Mouse (Mus musculus): Measurements from ENCODE around the gene Ankrd33b.

GRCm38 (mm10) chr15:31345366-31345765, 22.2 kb downstream of the Ankrd33b start:
- TF ChIP-seq CTCF (conservative IDR thresholded peaks at IDR 0.05; ENCODE audit: low read length): no peak
- TF ChIP-seq POU5F1 (IDR thresholded peaks at IDR 0.05; ENCODE audit: borderline replicate concordance, low read length): no peak
- TF ChIP-seq NANOG (IDR thresholded peaks at IDR 0.05; ENCODE audit: borderline replicate concordance, low read length): no peak
